Mouse (Mus musculus) liver, embryonic 14.5 days (tissue): ENCODE results near the gene Med18.

Source experiments
- CTCF ChIP-seq: IDR thresholded peaks from 2 replicates; pipeline ENCODE4 v1.5.1; 2016; ENCODE audit warnings: antibody characterized with exemption, low read depth, control low read depth
- EP300 ChIP-seq: IDR thresholded peaks from 2 replicates; pipeline ENCODE4 v1.6.1; 2016; ENCODE audit warnings: antibody characterized with exemption, low read depth

DNA sequence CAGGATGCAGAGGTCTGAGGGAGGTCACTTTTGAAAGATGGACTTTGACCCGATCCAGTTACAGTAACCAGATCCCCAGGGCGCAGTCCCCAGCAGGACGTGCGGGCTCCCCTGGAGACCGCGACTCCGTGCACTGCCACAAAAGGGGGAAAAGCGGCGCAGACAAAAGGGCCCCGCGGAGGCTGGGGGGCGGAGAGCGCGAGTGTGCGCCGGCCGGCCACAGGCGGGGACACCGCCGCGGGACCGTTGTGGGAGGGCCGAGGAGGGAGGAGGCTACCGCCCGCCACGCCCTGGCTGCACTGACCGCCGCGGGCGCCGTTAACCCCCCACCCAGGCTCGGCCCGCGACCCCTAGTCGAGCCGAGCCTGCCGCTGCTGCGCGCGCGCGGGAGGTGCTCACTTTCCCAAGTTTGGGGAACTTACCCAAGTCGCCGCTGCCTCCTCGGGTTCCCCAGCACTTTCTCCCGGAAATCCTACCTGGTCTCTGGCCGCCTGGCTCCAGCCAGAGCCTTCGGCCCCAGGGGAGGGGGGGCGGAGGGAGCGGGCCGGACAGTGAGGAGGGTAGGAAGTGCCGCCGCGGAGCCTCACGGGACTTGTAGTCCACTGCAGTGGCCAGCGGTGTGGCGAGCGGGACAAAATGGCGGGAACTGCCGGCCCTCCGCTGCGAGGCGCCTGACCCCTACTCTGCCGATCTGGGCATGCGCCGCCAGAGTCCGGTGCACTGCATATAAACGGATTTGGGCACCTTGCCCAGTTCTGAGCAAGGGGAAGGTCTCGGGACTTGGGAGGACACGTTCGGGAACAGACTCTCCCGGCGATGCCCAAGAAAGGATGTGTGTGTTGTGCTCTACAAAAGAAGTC is 41.6 kb downstream of the Med18 start, which contains the start of gene Phactr4:
- no peak for TF ChIP-seq CTCF
- TF ChIP-seq EP300, result no peak
